Mouse (Mus musculus) urinary bladder, postnatal 0 days (tissue): ENCODE measurements around the gene Prps1l1. TPM values are rescaled to one million over a fixed set of nuclear protein-coding genes. Genes with fewer than 3 reads are reported as not detected.

Experiments used
- polyA plus RNA-seq: library from polyadenylated mRNA; unstranded; fragments of >200 nt; fragmentation: Nextera tagmentation; extraction: Ambion mirVana; gene quantifications from 2 replicates; pipeline ENCODE4 v1.2.1, GENCODE M21; 2015

Gene Prps1l1
- polyA plus RNA-seq, result not detected in 2 replicates

GRCm38 (mm10) chr12:34984461-34984860 lies at the start of gene Prps1l1:
Prps1l1 (plus strand) TSS chr12:34984761.

Other genes with a start within 250 kb of the Prps1l1 start
- gene Hdac9, start 67.7 kb upstream of the Prps1l1 start, polyA plus RNA-seq, result 1.1 and 1.9 TPM in 2 replicates
- gene Snx13, start 62.4 kb downstream of the Prps1l1 start, polyA plus RNA-seq, result 16.1 and 18.8 TPM in 2 replicates